Mouse (Mus musculus) forebrain, embryonic 11.5 days (tissue): ENCODE data around the gene Sez6. TPM values are rescaled to one million over a fixed set of nuclear protein-coding genes. Genes with fewer than 3 reads are reported as not detected.

Experiments
- polyA plus RNA-seq: library from polyadenylated mRNA; unstranded; fragments of >200 nt; fragmentation: Nextera tagmentation; extraction: Ambion mirVana; gene quantifications from 2 replicates; pipeline ENCODE4 v1.2.1, GENCODE M21; 2014

Sez6 gene
- polyA plus RNA-seq, 1 experiment from 2014 or later: 14.3 TPM

Other genes starting within 250 kb of the Sez6 start
- 4.6 and 5.7 TPM in 2 replicates for gene Nufip2, start 244.6 kb upstream of the Sez6 start, polyA plus RNA-seq
- 0.61 and 1.6 TPM in 2 replicates for gene Cryba1, start 205.5 kb upstream of the Sez6 start, polyA plus RNA-seq
- 28.4 and 31.4 TPM in 2 replicates for gene Myo18a, start 167.6 kb upstream of the Sez6 start, polyA plus RNA-seq
- gene Gm10277, start 143.1 kb upstream of the Sez6 start, polyA plus RNA-seq: 1.4 and 1.6 TPM in 2 replicates
- 13.6 and 16.0 TPM in 2 replicates for gene Pipox, start 36.7 kb upstream of the Sez6 start, polyA plus RNA-seq
- 29.6 and 30.5 TPM in 2 replicates for gene Phf12, start 52.0 kb downstream of the Sez6 start, polyA plus RNA-seq
- gene Dhrs13, start 101.5 kb downstream of the Sez6 start, polyA plus RNA-seq: 18.8 and 22.1 TPM in 2 replicates
- 71.2 and 74.2 TPM in 2 replicates for gene Flot2, start 107.1 kb downstream of the Sez6 start, polyA plus RNA-seq
- gene Eral1, start 149.6 kb downstream of the Sez6 start, polyA plus RNA-seq: 39.4 and 41.8 TPM in 2 replicates
- 31.3 and 34.4 TPM in 2 replicates for gene Fam222b, start 163.9 kb downstream of the Sez6 start, polyA plus RNA-seq
- gene Traf4, start 234.8 kb downstream of the Sez6 start, polyA plus RNA-seq: 77.7 and 79.6 TPM in 2 replicates
- gene Nek8, start 245.9 kb downstream of the Sez6 start, polyA plus RNA-seq: 7.6 and 9.6 TPM in 2 replicates
- 7.1 and 9.9 TPM in 2 replicates for gene Tlcd1, start 245.9 kb downstream of the Sez6 start, polyA plus RNA-seq